11 mouse cellular contexts compared by ENCODE assay signal in genomic region chr9:89202256-89202655, GRCm38 (mm10). TPM values are rescaled to one million over a fixed set of nuclear protein-coding genes. Genes with fewer than 3 reads are reported as not detected.
"Had no signal": no experiment of that assay in that cellular context is flagged by ENCODE, and none has a peak within 500 bp of the region (broad histone marks: within the 10 kb centered on the region; RNA-seq: fewer than 3 reads in every experiment).

No protein-coding gene starts in this region.

RNA-seq across cellular contexts. Expression of gene Gm29094, which starts 3.1 kb away (rescaled TPM):
- total RNA-seq: midbrain, postnatal 0 days had no signal
- polyA plus RNA-seq: liver, embryonic 16.5 days; lung, embryonic 14.5 days; midbrain, embryonic 13.5 days; midbrain, embryonic 15.5 days; midbrain, postnatal 0 days; myocyte; neural tube, embryonic 11.5 days; stomach, postnatal 0 days; testis, adult 2 months; thymus, adult 2 months; urinary bladder, adult 2 months had no signal

RNA-seq across cellular contexts. Expression of gene Bcl2a1b, which starts 3.2 kb away (rescaled TPM):
- polyA plus RNA-seq: myocyte; testis, adult 2 months had no signal
